Mouse (Mus musculus) heart, embryonic 10.5 days (tissue): ENCODE measurements at regions not wholly inside any gene's neighbourhood (a gene's known extent, or its start where the extent isn't known, plus 50 kb on each side); places are given as distances from the start of the nearest gene placed in this dataset.
"Not testable (repeated sequence)": the region's sequence is repeated elsewhere in the genome, so short reads cannot be mapped to it uniquely, and the experiment has no call there.

ENCODE experiments used
- DNase-seq: peaks from one replicate; pipeline ENCODE4 v3.0.0-alpha.2; 2017; ENCODE audit warnings: low spot score
- H3K27ac ChIP-seq: fragments of 300-500 bp; sonication (generic); 2 replicates; pipeline ENCODE4 v1.5.1; 2016; ENCODE audit warnings: mild to moderate bottlenecking
- H3K27me3 ChIP-seq: fragments of 300-500 bp; sonication (generic); 2 replicates; pipeline ENCODE4 v1.6.1; 2016; ENCODE audit warnings: mild to moderate bottlenecking; ENCODE audit not compliant: poor library complexity, insufficient read depth, severe bottlenecking
- H3K36me3 ChIP-seq: fragments of 300-500 bp; sonication (generic); 2 replicates; pipeline ENCODE4 v1.6.1; 2016; ENCODE audit warnings: mild to moderate bottlenecking, moderate library complexity
- H3K4me1 ChIP-seq: fragments of 300-500 bp; sonication (generic); 2 replicates; pipeline ENCODE4 v1.6.1; 2016; ENCODE audit warnings: mild to moderate bottlenecking
- H3K4me3 ChIP-seq: fragments of 300-500 bp; sonication (generic); 2 replicates; pipeline ENCODE4 v1.5.1; 2016; ENCODE audit warnings: mild to moderate bottlenecking, moderate library complexity
- H3K9me3 ChIP-seq: fragments of 300-500 bp; sonication (generic); 2 replicates; pipeline ENCODE4 v1.6.1; 2016; ENCODE audit warnings: mild to moderate bottlenecking, moderate library complexity
- WGBS: fragments of 180-500 bp; shearing (Covaris S2); methylation state at CpG from one replicate; pipeline ENCODE4 v1.1.7; 2016; 5-methylcytosine and 5-hydroxymethylcytosine counted together

GRCm38 (mm10) chr13:111914348-111914913 is 105.6 kb upstream of the Map3k1 start:
- Histone ChIP-seq H3K4me1 (no peaks in the 10 kb centered on the region), H3K27me3 (no peaks in the 10 kb centered on the region), H3K9me3 (no peaks in the 10 kb centered on the region), H3K36me3 (no peaks in the 10 kb centered on the region), H3K27ac (no peak overlapping the region), H3K4me3 (no peak overlapping the region)
- WGBS, result 61% methylated on average over 5 of the region's 5 CpGs
- peak; percentile 13 for DNase-seq

GRCm38 (mm10) chr13:111919417-111919816 is 110.6 kb upstream of the Map3k1 start:
- not testable (repeated sequence) for H3K9me3 ChIP-seq, DNase-seq, H3K27ac ChIP-seq, H3K36me3 ChIP-seq, H3K4me1 ChIP-seq, H3K4me3 ChIP-seq, H3K27me3 ChIP-seq
- WGBS, result 69% methylated on average over 11 of the region's 11 CpGs

GRCm38 (mm10) chr13:111920534-111920933 is 111.7 kb upstream of the Map3k1 start:
- 87% methylated on average over 2 of the region's 2 CpGs for WGBS
- DNase-seq, result no peak
- 0 out of 2 replicates have a peak, but pooled peaks cover 4% of the 10 kb centered on the region for H3K9me3 ChIP-seq
- H3K27ac ChIP-seq, result no peak overlapping the region
- H3K4me1 ChIP-seq, result no peaks in the 10 kb centered on the region
- no peaks in the 10 kb centered on the region for H3K27me3 ChIP-seq
- H3K4me3 ChIP-seq, result no peak overlapping the region
- no peaks in the 10 kb centered on the region for H3K36me3 ChIP-seq

- H3K27ac ChIP-seq, result no peak overlapping the region
- no peak overlapping the region for H3K4me3 ChIP-seq
- H3K36me3 ChIP-seq, result no peaks in the 10 kb centered on the region
- no peak for DNase-seq
- no peaks in the 10 kb centered on the region for H3K4me1 ChIP-seq
- no peaks in the 10 kb centered on the region for H3K27me3 ChIP-seq
- 79% methylated on average over 5 of the region's 5 CpGs for WGBS
- H3K9me3 ChIP-seq, result 0 out of 2 replicates have a peak, but pooled peaks cover 4% of the 10 kb centered on the region
Measured at GRCm38 (mm10) chr13:111921142-111922035, 112.6 kb upstream of the Map3k1 start.

- Histone ChIP-seq H3K4me3 (no peak overlapping the region), H3K36me3 (no peaks in the 10 kb centered on the region), H3K27ac (no peak overlapping the region), H3K27me3 (no peaks in the 10 kb centered on the region), H3K4me1 (no peaks in the 10 kb centered on the region), H3K9me3 (0 out of 2 replicates have a peak, but pooled peaks cover 4% of the 10 kb centered on the region)
- 93% methylated on average over 7 of the region's 7 CpGs for WGBS
- no peak for DNase-seq
Measured at GRCm38 (mm10) chr13:111925349-111925748, 116.6 kb upstream of the Map3k1 start.

GRCm38 (mm10) chr13:111926801-111927200 is 118.0 kb upstream of the Map3k1 start:
- WGBS, result 78% methylated on average over 8 of the region's 8 CpGs

GRCm38 (mm10) chr13:111927489-111927888 is 118.7 kb upstream of the Map3k1 start:
- DNase-seq, result no peak
- H3K4me1 ChIP-seq, result no peaks in the 10 kb centered on the region
- WGBS, result 76% methylated on average over 3 of the region's 3 CpGs

More at GRCm38 (mm10) chr13:111926801-111927200, 118.0 kb upstream of the Map3k1 start:
- H3K4me1 ChIP-seq, result no peaks in the 10 kb centered on the region
- 0 out of 2 replicates have a peak, but pooled peaks cover 3% of the 10 kb centered on the region for H3K9me3 ChIP-seq
- H3K27me3 ChIP-seq, result no peaks in the 10 kb centered on the region
- H3K4me3 ChIP-seq, result no peak overlapping the region
- no peak for DNase-seq
- no peaks in the 10 kb centered on the region for H3K36me3 ChIP-seq
- no peak overlapping the region for H3K27ac ChIP-seq

GRCm38 (mm10) chr13:111928636-111929544 is 120.1 kb upstream of the Map3k1 start:
- Histone ChIP-seq H3K27me3 (no peaks in the 10 kb centered on the region), H3K27ac (no peak overlapping the region), H3K4me3 (no peak overlapping the region), H3K9me3 (no peaks in the 10 kb centered on the region), H3K36me3 (no peaks in the 10 kb centered on the region), H3K4me1 (no peaks in the 10 kb centered on the region)
- DNase-seq, result no peak
- WGBS, result 75% methylated on average over 9 of the region's 9 CpGs

More at GRCm38 (mm10) chr13:111927489-111927888, 118.7 kb upstream of the Map3k1 start:
- H3K27me3 ChIP-seq, result no peaks in the 10 kb centered on the region
- no peak overlapping the region for H3K4me3 ChIP-seq
- no peaks in the 10 kb centered on the region for H3K36me3 ChIP-seq
- H3K9me3 ChIP-seq, result no peaks in the 10 kb centered on the region
- no peak overlapping the region for H3K27ac ChIP-seq

GRCm38 (mm10) chr13:111929908-111930307 is 121.1 kb upstream of the Map3k1 start:
- Histone ChIP-seq H3K4me1 (no peaks in the 10 kb centered on the region), H3K9me3 (no peaks in the 10 kb centered on the region), H3K27me3 (no peaks in the 10 kb centered on the region), H3K4me3 (no peak overlapping the region), H3K36me3 (no peaks in the 10 kb centered on the region), H3K27ac (no peak overlapping the region)
- no peak for DNase-seq
- 71% methylated on average over 1 of the region's 1 CpGs for WGBS

GRCm38 (mm10) chr13:111932464-111932863 is 123.7 kb upstream of the Map3k1 start:
- Histone ChIP-seq H3K27me3 (no peaks in the 10 kb centered on the region), H3K36me3 (no peaks in the 10 kb centered on the region), H3K9me3 (no peaks in the 10 kb centered on the region), H3K27ac (no peak overlapping the region), H3K4me3 (no peak overlapping the region), H3K4me1 (peaks cover 18% of the 10 kb centered on the region)
- WGBS, result 65% methylated on average over 3 of the region's 3 CpGs
- DNase-seq, result no peak

- Histone ChIP-seq H3K27me3 (no peaks in the 10 kb centered on the region), H3K27ac (no peak overlapping the region), H3K9me3 (no peaks in the 10 kb centered on the region), H3K4me3 (no peak overlapping the region), H3K36me3 (no peaks in the 10 kb centered on the region), H3K4me1 (peaks cover 21% of the 10 kb centered on the region)
- WGBS, result 71% methylated on average over 8 of the region's 8 CpGs
- no peak for DNase-seq
Measured at GRCm38 (mm10) chr13:111933526-111934240, 124.9 kb upstream of the Map3k1 start.

GRCm38 (mm10) chr13:111935721-111936080 is 126.9 kb upstream of the Map3k1 start:
- H3K27me3 ChIP-seq, result no peaks in the 10 kb centered on the region
- H3K9me3 ChIP-seq, result no peaks in the 10 kb centered on the region
- H3K4me1 ChIP-seq, result peaks cover 28% of the 10 kb centered on the region
- H3K36me3 ChIP-seq, result no peaks in the 10 kb centered on the region
- H3K4me3 ChIP-seq, result no peak overlapping the region
- H3K27ac ChIP-seq, result peak overlapping the region; percentile 44; the same call in 1 of the 2 replicates
- 42% methylated on average over 1 of the region's 1 CpGs for WGBS
- no peak for DNase-seq
